Mouse (Mus musculus) intestine, postnatal 0 days (tissue): ENCODE data around the gene Kif5c. TPM values are rescaled to one million over a fixed set of nuclear protein-coding genes. Genes with fewer than 3 reads are reported as not detected.

ENCODE experiments used
- ATAC-seq: fragments of 200-750 bp; cut with Nextera tagmentation; 2 replicates; pipeline ENCODE4 v1.8.0; 2017; ENCODE audit warnings: mild to moderate bottlenecking, moderate TSS enrichment, moderate library complexity
- H3K27ac ChIP-seq: fragments of 300-500 bp; sonication (generic); 2 replicates; pipeline ENCODE4 v1.5.1; 2014; ENCODE audit warnings: mild to moderate bottlenecking, low read depth, low read length, moderate library complexity
- H3K27me3 ChIP-seq: fragments of 300-500 bp; sonication (generic); replicated peaks from 2 replicates; pipeline ENCODE4 v1.6.1; 2014; ENCODE audit warnings: low read length, mixed read lengths; ENCODE audit not compliant: control insufficient read depth, insufficient read depth
- H3K36me3 ChIP-seq: fragments of 300-500 bp; sonication (generic); 2 replicates; pipeline ENCODE4 v1.6.1; 2014; ENCODE audit warnings: mild to moderate bottlenecking, moderate library complexity; ENCODE audit not compliant: control insufficient read depth, insufficient read depth
- H3K4me1 ChIP-seq: fragments of 300-500 bp; sonication (generic); replicated peaks from 2 replicates; pipeline ENCODE4 v1.6.1; 2014; ENCODE audit warnings: antibody characterized with exemption, low read length, mixed read lengths; ENCODE audit not compliant: control insufficient read depth, insufficient read depth
- H3K4me2 ChIP-seq: fragments of 300-500 bp; sonication (generic); replicated peaks from 2 replicates; pipeline ENCODE4 v1.6.1; 2014; ENCODE audit warnings: low read depth, mild to moderate bottlenecking, moderate library complexity
- H3K4me3 ChIP-seq: fragments of 300-500 bp; sonication (generic); 2 replicates; pipeline ENCODE4 v1.5.1; 2014; ENCODE audit warnings: low read depth, low read length
- H3K9ac ChIP-seq: fragments of 300-500 bp; sonication (generic); 2 replicates; pipeline ENCODE4 v1.6.1; 2014; ENCODE audit warnings: mild to moderate bottlenecking, low read depth, low read length
- H3K9me3 ChIP-seq: fragments of 300-500 bp; sonication (generic); 2 replicates; pipeline ENCODE4 v1.6.1; 2016; ENCODE audit warnings: mixed run types; ENCODE audit not compliant: control insufficient read depth
- CTCF ChIP-seq: sonication (generic); IDR thresholded peaks from 2 replicates; pipeline ENCODE4 v1.5.1; 2016; ENCODE audit warnings: low read depth, mild to moderate bottlenecking, control low read depth, antibody characterized with exemption, moderate library complexity
- WGBS: fragments of 180-500 bp; shearing (Covaris S2); extraction: QIAGEN DNeasy Blood & Tissue Kit; methylation state at CpG from one replicate; pipeline ENCODE4 v1.1.7; 2014; 5-methylcytosine and 5-hydroxymethylcytosine counted together
- polyA plus RNA-seq: library from polyadenylated mRNA; unstranded; fragments of >200 nt; fragmentation: Nextera tagmentation; extraction: Ambion mirVana; gene quantifications from 2 replicates; pipeline ENCODE4 v1.2.1, GENCODE M21; 2015

Gene Kif5c
- polyA plus RNA-seq, 1 experiment from 2014 or later = 2.7 TPM

DNA sequence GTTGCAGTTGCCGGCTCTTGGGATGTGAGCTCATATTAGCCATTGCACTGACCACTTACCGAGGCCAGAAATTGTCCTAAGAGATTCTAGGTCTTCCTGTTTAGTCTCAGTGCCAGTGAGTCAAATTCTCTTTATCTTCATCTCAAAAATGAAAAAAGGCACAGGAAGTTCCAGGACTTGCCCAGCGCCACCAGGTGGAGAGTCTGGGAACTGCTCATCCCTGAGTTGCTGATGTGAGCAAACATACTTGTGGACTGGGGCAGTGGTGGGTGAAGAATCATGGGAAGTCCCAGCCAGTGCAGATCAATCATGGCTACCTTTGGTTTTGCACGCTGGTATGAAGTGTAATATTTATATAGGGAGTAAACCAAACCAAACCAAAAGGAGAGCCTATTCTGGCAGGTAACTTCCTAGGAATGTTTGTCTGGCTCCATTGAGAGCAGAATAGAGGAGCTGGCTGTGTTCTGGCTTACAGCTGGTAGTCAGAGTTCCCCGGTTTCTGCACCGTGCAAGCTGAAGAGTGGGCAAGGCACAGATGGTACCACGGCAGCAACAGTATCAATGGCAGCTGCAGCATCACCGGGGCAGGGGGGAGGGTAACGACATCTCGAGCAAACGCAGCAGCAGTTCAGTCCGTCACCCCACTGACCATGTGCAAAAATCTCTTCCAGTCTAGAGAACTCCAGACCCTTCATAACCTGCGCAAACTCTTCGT is 129.7 kb downstream of the Kif5c start:
- TF ChIP-seq CTCF = peak; percentile 64
- 73% methylated on average over 14 of the region's 14 CpGs for WGBS
- Histone ChIP-seq H3K4me3 (no peak overlapping the region), H3K4me1 (no peaks in the 10 kb centered on the region), H3K27me3 (no peaks in the 10 kb centered on the region), H3K9ac (no peak overlapping the region), H3K9me3 (no peaks in the 10 kb centered on the region), H3K4me2 (no peak overlapping the region), H3K27ac (no peak overlapping the region), H3K36me3 (no peaks in the 10 kb centered on the region)
- no peak for ATAC-seq

DNA sequence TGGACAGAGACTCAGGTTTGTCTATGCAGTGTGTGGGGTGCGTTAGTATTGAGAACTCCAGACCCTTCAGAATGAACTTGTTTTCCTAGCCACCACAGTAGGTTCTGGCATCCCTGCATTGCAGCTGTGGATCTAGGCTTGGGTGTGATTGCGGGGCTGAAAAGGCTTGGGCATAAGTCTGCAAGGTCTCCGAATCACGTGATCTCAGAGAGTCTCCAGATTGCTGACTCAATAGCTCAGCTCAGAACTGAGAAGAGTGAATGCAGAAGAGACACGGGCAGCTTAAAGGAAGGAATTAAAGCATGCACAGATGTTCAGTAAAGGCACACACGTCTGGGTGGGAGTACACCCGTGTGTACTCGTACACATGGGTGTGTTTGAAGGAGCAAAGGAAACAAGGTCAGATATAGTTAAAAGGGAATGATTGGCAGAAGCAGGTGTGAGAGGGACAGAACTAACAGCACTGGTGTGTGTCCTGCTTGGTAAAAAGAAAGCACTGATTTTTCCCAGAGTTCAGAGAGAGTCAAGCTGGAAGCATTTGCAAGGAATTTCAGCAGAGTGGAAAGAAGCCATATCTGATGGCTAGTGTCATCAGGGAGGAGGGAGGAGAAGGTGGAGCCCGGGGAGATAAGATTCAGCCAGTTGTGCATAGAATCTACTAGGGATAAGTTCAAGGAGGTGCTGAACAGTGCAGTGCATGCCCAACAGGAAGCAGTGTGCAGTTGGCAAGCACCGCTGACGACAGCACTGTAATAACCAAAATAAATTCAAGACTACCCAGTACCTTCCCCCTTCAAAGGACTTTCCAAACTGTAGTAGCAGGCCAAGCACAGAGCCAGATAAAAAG is 130.9 kb downstream of the Kif5c start:
- Histone ChIP-seq H3K4me2 (no peak overlapping the region), H3K27me3 (no peaks in the 10 kb centered on the region), H3K36me3 (no peaks in the 10 kb centered on the region), H3K9ac (no peak overlapping the region), H3K27ac (no peak overlapping the region), H3K4me1 (no peaks in the 10 kb centered on the region), H3K9me3 (no peaks in the 10 kb centered on the region), H3K4me3 (no peak overlapping the region)
- WGBS = 49% methylated on average over 11 of the region's 11 CpGs
- no peak for ATAC-seq
- TF ChIP-seq CTCF = no peak

DNA sequence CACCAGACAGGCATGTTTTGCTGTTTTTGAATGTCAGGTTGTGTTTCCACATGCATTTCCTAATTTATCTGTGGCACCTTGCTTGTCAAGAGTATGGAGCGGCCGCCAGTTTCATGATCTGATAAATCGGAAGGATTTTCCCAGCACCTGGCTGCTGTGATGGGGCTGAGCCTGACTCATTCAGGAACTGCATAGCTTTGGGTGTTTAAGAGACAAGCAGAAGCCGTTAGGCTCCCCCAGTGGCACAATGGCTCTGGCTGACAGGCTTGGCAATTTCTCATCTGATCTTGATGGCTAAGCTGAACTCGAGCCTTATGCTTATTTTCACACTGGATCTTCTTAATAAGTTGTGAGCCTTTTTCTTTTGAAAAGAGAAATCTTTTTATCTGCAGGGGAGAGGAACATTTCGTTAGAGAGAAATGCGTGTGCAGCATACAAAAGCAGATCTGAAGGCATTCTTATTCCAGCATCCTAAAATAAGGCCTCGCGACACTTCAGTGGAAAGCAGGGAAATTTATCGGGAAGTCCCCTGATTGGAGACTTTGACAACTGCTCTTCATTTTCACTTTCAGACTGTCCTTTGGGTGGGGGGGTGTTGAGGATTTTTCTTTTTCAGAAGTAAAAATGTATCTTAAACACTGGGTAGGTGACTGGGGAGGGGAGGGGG is 132.6 kb downstream of the Kif5c start:
- WGBS = 88% methylated on average over 10 of the region's 10 CpGs
- Histone ChIP-seq H3K9me3 (no peaks in the 10 kb centered on the region), H3K4me1 (no peaks in the 10 kb centered on the region), H3K9ac (no peak overlapping the region), H3K36me3 (no peaks in the 10 kb centered on the region), H3K27me3 (no peaks in the 10 kb centered on the region), H3K4me3 (no peak overlapping the region), H3K27ac (no peak overlapping the region), H3K4me2 (no peak overlapping the region)
- no peak for TF ChIP-seq CTCF
- ATAC-seq = no peak

DNA sequence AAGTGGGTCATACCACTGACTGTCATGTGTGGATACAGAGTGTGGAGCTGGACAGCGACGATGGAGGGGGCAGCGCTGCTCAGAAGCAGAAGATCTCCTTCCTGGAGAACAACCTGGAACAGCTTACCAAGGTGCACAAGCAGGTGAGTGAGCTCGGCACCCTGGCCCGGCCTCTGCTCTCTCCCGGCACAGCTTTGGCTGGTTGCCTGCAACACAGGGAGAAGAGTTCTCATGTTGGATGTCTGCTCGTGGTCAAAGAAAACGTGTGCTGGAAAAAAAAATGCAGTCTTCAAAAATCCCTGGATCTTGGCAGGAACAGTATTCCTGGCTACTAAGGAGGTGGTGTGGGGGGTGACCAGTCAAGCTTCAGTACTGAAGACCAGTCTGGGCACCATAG is 133.1 kb downstream of the Kif5c start:
- Histone ChIP-seq H3K27ac (no peak overlapping the region), H3K4me3 (no peak overlapping the region), H3K4me2 (no peak overlapping the region), H3K36me3 (no peaks in the 10 kb centered on the region), H3K4me1 (no peaks in the 10 kb centered on the region), H3K27me3 (no peaks in the 10 kb centered on the region), H3K9ac (no peak overlapping the region), H3K9me3 (no peaks in the 10 kb centered on the region)
- TF ChIP-seq CTCF = no peak
- WGBS = 81% methylated on average over 8 of the region's 8 CpGs
- ATAC-seq = no peak

DNA sequence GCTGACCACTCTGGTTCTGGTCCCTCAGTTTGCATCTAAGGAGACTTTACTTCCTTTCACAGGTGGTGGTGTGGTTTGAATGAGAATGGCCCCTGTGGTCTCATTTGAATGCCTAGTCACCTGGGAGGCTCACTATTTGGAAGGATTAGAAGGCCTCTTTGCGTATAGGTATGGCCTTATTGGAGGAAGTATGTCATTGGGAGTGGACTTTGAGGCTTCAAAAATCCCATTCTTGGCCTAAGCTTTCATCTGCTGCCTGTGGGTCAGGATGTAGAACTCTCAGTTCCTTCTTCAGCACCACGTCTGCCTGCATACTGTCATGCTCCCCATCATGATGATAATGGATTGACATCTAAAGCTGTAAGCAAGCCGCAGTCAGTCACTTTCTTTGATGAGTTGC is 134.0 kb downstream of the Kif5c start:
- no peak overlapping the region for H3K4me2 ChIP-seq
- H3K9me3 ChIP-seq = no peaks in the 10 kb centered on the region
- H3K27me3 ChIP-seq = no peaks in the 10 kb centered on the region
- ATAC-seq = no peak
- H3K36me3 ChIP-seq = no peaks in the 10 kb centered on the region
- H3K4me1 ChIP-seq = no peaks in the 10 kb centered on the region
- no peak overlapping the region for H3K4me3 ChIP-seq
- H3K9ac ChIP-seq = no peak overlapping the region
- H3K27ac ChIP-seq = no peak overlapping the region
- no peak for TF ChIP-seq CTCF
- 88% methylated on average over 3 of the region's 3 CpGs for WGBS

DNA sequence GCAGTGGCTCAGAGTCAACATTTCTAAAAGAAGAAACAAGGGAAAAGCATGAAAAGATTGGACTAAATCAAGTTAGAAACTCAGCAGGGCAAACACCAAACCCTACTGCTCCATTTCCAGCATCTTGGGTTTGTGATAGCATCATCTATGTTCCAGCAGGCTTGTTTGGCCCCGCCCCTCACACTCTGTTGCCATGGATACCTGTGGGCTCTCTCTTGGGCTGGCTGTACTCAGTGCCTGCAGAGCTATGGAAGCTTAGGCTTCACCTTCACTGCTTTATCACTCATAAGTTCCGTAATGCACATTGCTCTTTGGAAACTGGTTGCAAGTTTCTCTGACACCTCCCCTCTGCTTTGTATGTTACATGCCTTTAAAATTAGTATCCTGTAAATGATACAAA is 136.0 kb downstream of the Kif5c start:
- Histone ChIP-seq H3K27me3 (no peaks in the 10 kb centered on the region), H3K4me1 (no peaks in the 10 kb centered on the region), H3K36me3 (no peaks in the 10 kb centered on the region), H3K27ac (no peak overlapping the region), H3K4me3 (no peak overlapping the region), H3K4me2 (no peak overlapping the region), H3K9ac (no peak overlapping the region), H3K9me3 (no peaks in the 10 kb centered on the region)
- no peak for ATAC-seq
- TF ChIP-seq CTCF = no peak
- 56% methylated on average over 2 of the region's 2 CpGs for WGBS
